In genomic region chr1:176879614-176880013, GRCm38 (mm10) we compare ENCODE assay signal across 15 mouse cellular contexts.
DNase-seq lines count a peak whose midpoint lies in the region; ATAC-seq lines count a peak whose summit lies in the region.
"Had no signal": no experiment of that assay in that cellular context is flagged by ENCODE, and none has a peak within 500 bp of the region (broad histone marks: within the 10 kb centered on the region; RNA-seq: fewer than 3 reads in every experiment).

No protein-coding gene starts in this region.

- H3K36me3 ChIP-seq in forebrain, embryonic 15.5 days: no peaks in the 10 kb centered on the region
- H3K36me3 ChIP-seq in midbrain, embryonic 13.5 days: no peaks in the 10 kb centered on the region
- H3K36me3 ChIP-seq: heart, embryonic 12.5 days; hindbrain, embryonic 15.5 days; limb, embryonic 12.5 days; neural tube, embryonic 12.5 days had no signal

- no peaks in the 10 kb centered on the region for H3K27me3 ChIP-seq in forebrain, embryonic 15.5 days
- peaks cover 3% of the 10 kb centered on the region; the same call in 1 of the 2 replicates for H3K27me3 ChIP-seq in midbrain, embryonic 13.5 days
- H3K27me3 ChIP-seq: heart, embryonic 12.5 days; hindbrain, embryonic 15.5 days; limb, embryonic 12.5 days; neural tube, embryonic 12.5 days had no signal

- no peak; the same call in 1 of the 2 replicates for ATAC-seq in forebrain, embryonic 15.5 days (replicated peaks)
- ATAC-seq in midbrain, embryonic 13.5 days: no peak

- no peaks in the 10 kb centered on the region for H3K9me3 ChIP-seq in forebrain, embryonic 15.5 days
- H3K9me3 ChIP-seq in midbrain, embryonic 13.5 days: no peaks in the 10 kb centered on the region
- H3K9me3 ChIP-seq: heart, embryonic 12.5 days; hindbrain, embryonic 15.5 days; limb, embryonic 12.5 days; neural tube, embryonic 12.5 days had no signal

- H3K4me3 ChIP-seq in forebrain, embryonic 15.5 days: no peak overlapping the region
- no peak overlapping the region for H3K4me3 ChIP-seq in midbrain, embryonic 13.5 days (replicated peaks)
- H3K4me3 ChIP-seq: gastrocnemius, adult 2 months; heart, embryonic 12.5 days; hindbrain, embryonic 15.5 days; limb, embryonic 12.5 days; neural tube, embryonic 12.5 days had no signal

- peak; percentile 33 for DNase-seq in Muller cell, postnatal 12 days (ENCODE audit: inconsistent ontology term)
- peak; percentile 61 for DNase-seq in embryo, embryonic 10 days (ENCODE audit: low spot score)
- no peak for DNase-seq in yolk sac, embryonic 10.5 days (ENCODE audit: low spot score)
- no peak for DNase-seq in testis, postnatal 14 days (ENCODE audit: low spot score)
- no peak for DNase-seq in adrenal gland, adult 8-10 months
- DNase-seq: adrenal gland, adult 2 months; gastrocnemius, adult 2 months; kidney, adult 9 months; lung, adult 18-20 months had no signal

- H3K27ac ChIP-seq in forebrain, embryonic 15.5 days (replicated peaks): peak overlapping the region; percentile 71
- H3K27ac ChIP-seq in midbrain, embryonic 13.5 days: peak overlapping the region; percentile 7; the same call in 1 of the 2 replicates
- H3K27ac ChIP-seq: gastrocnemius, adult 2 months; hindbrain, embryonic 15.5 days; limb, embryonic 12.5 days; neural tube, embryonic 12.5 days had no signal

- H3K9ac ChIP-seq in forebrain, embryonic 15.5 days (replicated peaks): 0 out of 2 replicates have a peak overlapping the region, but pooled peaks have one; percentile 1
- H3K9ac ChIP-seq in midbrain, embryonic 13.5 days (replicated peaks): no peak overlapping the region
- H3K9ac ChIP-seq: heart, embryonic 12.5 days; hindbrain, embryonic 15.5 days; limb, embryonic 12.5 days; neural tube, embryonic 12.5 days had no signal

- 28% methylated on average over 6 of the region's 6 CpGs for WGBS in forebrain, embryonic 15.5 days
- WGBS in midbrain, embryonic 13.5 days: 10% methylated on average over 6 of the region's 6 CpGs

- H3K4me2 ChIP-seq in forebrain, embryonic 15.5 days (replicated peaks): no peak overlapping the region
- no peak overlapping the region for H3K4me2 ChIP-seq in midbrain, embryonic 13.5 days (replicated peaks)
- H3K4me2 ChIP-seq: heart, embryonic 12.5 days; hindbrain, embryonic 15.5 days; limb, embryonic 12.5 days; neural tube, embryonic 12.5 days had no signal

- H3K4me1 ChIP-seq in forebrain, embryonic 15.5 days: peaks cover 26% of the 10 kb centered on the region
- peaks cover 21% of the 10 kb centered on the region for H3K4me1 ChIP-seq in midbrain, embryonic 13.5 days (replicated peaks)
- H3K4me1 ChIP-seq: heart, embryonic 12.5 days; limb, embryonic 12.5 days had no signal

Comparison
In these comparisons a context has a peak if more than half of its experiments do, and no peak if none do; other contexts are left out.
1. DNase-seq: peak in Muller cell, postnatal 12 days (single experiment) and embryo, embryonic 10 days (single experiment); none in yolk sac, embryonic 10.5 days (single experiment), testis, postnatal 14 days (single experiment) and adrenal gland, adult 8-10 months (single experiment).